Mouse (Mus musculus): ENCODE results near the gene Tln2.

Gene Tln2

DNA sequence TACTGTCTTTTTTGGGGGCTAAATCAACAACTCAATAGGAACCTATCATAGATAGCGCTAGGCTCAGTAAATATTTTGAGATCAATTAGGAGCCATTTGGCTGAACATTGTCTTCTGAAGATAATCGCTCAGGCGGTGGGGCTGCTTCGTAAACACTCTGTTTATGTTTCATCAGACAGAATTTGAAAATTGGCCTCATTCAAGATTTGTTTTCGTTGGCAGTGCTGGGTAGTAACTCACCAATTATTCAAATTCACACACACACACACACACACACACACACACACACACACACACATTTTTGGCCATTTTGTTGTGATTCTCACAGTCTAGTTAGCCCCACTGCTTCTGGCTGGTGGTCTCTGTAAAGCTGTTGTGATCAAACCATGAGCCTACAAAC lies 12.9 kb downstream of the Tln2 start:
- no peak for DNase-seq (ENCODE audit: extremely low read depth, low read depth)

DNA sequence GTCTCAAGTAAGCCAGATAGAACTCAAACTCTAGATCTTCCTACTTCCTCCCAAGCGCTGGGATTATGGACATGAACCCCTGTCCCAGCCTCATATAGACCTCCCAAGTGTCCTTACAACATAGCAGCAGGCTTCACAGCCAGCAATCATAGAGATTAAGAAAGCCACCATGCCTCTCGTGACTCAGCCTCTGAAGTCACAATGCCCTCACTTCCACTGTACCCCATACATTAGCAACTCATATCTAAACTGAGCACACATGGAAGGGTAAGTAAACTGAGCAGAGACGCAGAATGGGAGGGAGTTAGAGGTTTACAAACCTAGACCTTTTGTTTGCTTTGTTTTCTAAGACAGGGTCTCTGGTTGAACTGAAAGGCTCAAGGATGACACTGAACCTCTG lies 13.7 kb downstream of the Tln2 start:
- no peak for DNase-seq (ENCODE audit: extremely low read depth, low read depth)

GRCm38 (mm10) chr9:67544783-67545182 lies 14.7 kb downstream of the Tln2 start:
- no peak for DNase-seq (ENCODE audit: extremely low read depth, low read depth)

DNA sequence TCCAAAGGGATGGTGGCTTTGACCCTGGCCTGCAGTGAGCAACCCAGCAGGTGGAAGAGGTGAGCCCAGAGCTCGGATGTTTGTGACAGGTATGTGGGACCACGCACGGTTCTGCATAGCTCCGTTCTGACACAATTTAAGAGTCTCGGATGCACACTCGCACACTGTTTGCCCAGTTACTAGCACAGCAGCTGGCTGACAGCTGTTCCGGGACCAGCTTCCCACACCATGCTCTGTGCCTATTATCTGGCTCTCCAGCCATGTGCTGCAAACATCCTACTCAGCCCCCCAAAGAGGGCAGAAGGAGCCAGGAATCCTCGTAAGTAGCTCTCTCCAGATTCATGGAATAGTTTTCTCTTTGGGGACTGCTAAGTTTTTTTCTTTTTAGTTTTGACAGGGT lies 17.6 kb downstream of the Tln2 start:
- no peak for DNase-seq (ENCODE audit: extremely low read depth, low read depth)

- no peak for DNase-seq (ENCODE audit: extremely low read depth, low read depth)
Measured at GRCm38 (mm10) chr9:67539776-67540706, 19.5 kb downstream of the Tln2 start.

- no peak for DNase-seq (ENCODE audit: extremely low read depth, low read depth)
Measured at GRCm38 (mm10) chr9:67534420-67534819, 25.1 kb downstream of the Tln2 start.

DNA sequence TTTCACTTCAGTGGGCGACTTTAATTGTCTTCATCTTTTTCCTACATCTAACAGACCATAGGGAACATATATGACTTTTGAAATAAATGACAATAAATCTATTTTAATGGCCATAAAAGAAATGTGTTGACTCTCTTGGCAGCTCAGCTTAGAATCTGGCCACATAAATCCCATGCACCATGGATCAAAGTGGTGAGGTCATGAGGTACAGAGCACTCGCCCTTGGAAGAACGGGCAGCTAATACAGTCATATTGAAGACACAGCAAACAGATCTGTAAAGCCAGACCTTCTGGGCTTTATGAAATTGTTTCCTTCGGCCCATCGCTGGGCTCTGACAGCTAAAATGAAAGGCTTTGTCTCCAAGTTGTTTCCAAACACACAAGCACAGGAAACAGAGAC lies 26.2 kb downstream of the Tln2 start:
- DNase-seq (ENCODE audit: extremely low read depth, low read depth), result no peak

- DNase-seq (ENCODE audit: extremely low read depth, low read depth), result no peak
Measured at GRCm38 (mm10) chr9:67532631-67533030, 26.9 kb downstream of the Tln2 start.

DNA sequence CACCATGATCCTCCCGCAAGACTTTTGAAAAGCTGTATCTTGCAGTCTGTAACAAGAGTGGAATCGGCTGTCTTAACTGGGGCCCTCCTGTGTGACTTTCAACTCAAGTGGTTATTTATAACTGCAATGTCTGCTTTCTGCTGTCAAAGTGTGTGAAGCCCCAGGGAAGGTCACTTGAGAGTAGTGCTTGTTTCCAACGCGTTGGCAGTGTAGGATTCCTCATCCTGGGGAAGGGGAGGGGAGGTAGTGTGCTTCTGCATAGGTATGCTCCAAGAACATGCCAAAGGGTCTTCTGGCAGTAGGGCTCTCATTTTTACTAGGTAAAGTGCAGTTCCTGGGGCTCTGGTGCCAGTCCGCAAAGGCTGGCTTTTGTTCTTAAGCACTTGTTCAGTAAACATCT lies 29.9 kb downstream of the Tln2 start:
- no peak for DNase-seq (ENCODE audit: extremely low read depth, low read depth)

GRCm38 (mm10) chr9:67527726-67528125 lies 31.8 kb downstream of the Tln2 start:
- no peak for DNase-seq (ENCODE audit: extremely low read depth, low read depth)

GRCm38 (mm10) chr9:67521736-67522135 lies 37.8 kb downstream of the Tln2 start:
- no peak for DNase-seq (ENCODE audit: extremely low read depth, low read depth)

DNA sequence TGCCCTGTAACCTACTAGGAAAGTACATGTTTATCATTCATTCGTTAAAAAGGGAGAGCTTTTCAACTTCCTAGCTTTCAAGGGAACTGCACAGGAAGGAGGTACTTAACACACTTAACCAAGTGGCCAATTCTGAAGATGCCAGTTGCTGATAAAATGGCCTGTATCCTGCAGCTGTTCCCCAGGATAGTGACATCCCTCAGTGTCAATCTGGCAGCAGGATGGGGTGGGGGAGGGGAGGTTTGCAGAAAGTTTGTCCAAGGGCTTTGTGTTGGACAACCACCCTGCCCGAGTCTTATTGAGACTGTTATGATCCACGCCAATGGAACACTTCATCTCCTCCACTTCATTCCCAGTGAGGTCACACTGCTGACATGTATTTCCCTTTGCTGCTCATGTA lies 50.0 kb downstream of the Tln2 start:
- no peak for DNase-seq (ENCODE audit: extremely low read depth, low read depth)

GRCm38 (mm10) chr9:67504669-67505260 lies 54.7 kb downstream of the Tln2 start:
- DNase-seq (ENCODE audit: extremely low read depth, low read depth), result no peak

DNA sequence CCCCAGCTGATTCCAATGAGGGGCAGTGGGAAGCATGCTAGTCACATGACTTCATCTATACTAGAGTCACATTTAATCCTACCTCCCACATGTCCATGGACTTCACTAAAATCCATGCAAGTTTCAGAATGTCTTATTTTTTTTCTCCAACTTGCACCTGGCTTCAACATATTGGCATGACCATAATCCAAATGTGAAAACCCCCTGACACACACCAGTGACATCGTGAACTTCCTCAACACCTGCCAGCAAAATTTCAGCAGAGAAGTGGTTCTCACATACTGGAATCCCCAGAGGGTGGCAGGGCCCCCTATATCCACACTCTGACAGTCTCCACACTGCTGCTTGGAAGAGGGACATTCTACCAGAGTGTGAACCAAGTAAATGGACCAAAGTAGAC lies 57.7 kb downstream of the Tln2 start:
- no peak for DNase-seq (ENCODE audit: extremely low read depth, low read depth)

GRCm38 (mm10) chr9:67496368-67496767 lies 63.1 kb downstream of the Tln2 start:
- no peak for DNase-seq (ENCODE audit: extremely low read depth, low read depth)

GRCm38 (mm10) chr9:67495350-67495749 lies 64.2 kb downstream of the Tln2 start:
- DNase-seq (ENCODE audit: extremely low read depth, low read depth), result no peak

GRCm38 (mm10) chr9:67493876-67494552 lies 65.5 kb downstream of the Tln2 start:
- DNase-seq (ENCODE audit: extremely low read depth, low read depth), result no peak

- no peak for DNase-seq (ENCODE audit: extremely low read depth, low read depth)
Measured at GRCm38 (mm10) chr9:67489370-67489769, 70.1 kb downstream of the Tln2 start.

- no peak for DNase-seq (ENCODE audit: extremely low read depth, low read depth)
Measured at GRCm38 (mm10) chr9:67486621-67487020, 72.9 kb downstream of the Tln2 start.

DNA sequence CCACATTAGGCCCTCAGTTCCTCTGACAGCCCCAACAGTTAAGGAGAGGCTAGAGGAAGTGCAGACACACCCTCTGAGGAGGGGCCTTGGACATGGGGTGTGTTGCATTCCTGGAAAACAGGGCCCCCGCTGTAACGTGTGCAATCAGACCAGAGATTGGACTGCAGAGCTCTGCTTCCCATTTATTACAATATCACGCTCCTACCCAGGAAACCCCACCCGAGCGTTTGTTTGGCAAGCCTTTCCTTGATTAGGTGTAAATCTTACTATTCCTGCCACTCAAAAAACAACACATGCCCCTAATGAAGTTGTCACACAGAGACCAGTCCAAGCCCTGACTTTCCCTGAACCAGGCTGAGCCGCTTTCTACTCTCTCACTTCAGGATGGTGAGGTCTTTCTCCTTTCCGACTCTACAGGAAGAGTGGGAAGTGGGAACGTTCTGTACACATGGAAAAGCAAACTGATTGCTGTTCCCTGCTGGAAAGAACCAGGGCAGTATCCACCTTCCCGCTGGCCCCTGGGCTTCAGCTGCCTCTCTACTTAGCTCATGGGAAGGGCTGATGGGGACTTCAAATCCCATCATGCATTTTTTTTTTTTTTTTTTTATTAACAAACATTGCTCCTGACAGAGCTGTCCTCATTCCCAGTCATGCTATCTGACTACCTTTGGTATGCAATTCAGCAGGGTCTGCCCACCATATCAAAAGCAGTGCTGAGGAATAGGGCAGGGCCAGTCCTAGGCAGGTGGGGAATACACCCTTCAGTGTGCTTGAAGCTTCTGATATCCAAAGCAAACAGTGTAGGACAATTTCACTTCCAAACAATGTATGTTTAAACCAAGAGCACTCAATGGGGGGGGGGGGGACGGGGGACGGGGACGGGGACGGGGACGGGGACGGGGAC lies 74.1 kb downstream of the Tln2 start:
- DNase-seq (ENCODE audit: extremely low read depth, low read depth), result no peak

GRCm38 (mm10) chr9:67482277-67482676 lies 77.2 kb downstream of the Tln2 start:
- no peak for DNase-seq (ENCODE audit: extremely low read depth, low read depth)
